Mouse (Mus musculus) G1E (cell line): Measurements from ENCODE around the gene Plekho1. TPM values are rescaled to one million over a fixed set of nuclear protein-coding genes. Genes with fewer than 3 reads are reported as not detected.

Source experiments
- ATAC-seq: 2 replicates; pipeline ENCODE4 v1.8.0; 2016; ENCODE audit warnings: mild to moderate bottlenecking; ENCODE audit not compliant: insufficient number of reproducible peaks, poor library complexity, low FRiP score, severe bottlenecking; ENCODE audit errors: extremely low read depth
- DNase-seq: peaks from one replicate; pipeline ENCODE4 v3.0.0; 2012; ENCODE audit warnings: low spot score
- H3K27me3 ChIP-seq: 2 replicates; pipeline ENCODE4 v1.6.1; 2012; ENCODE audit warnings: mild to moderate bottlenecking, low read length, inconsistent platforms; ENCODE audit not compliant: insufficient read depth
- H3K36me3 ChIP-seq: replicated peaks from 2 replicates; pipeline ENCODE3; 2012; ENCODE audit warnings: mild to moderate bottlenecking, inconsistent platforms
- H3K4me1 ChIP-seq: 2 replicates; pipeline ENCODE4 v1.6.1; 2012; ENCODE audit warnings: low read depth, low read length, inconsistent platforms, mixed read lengths; ENCODE audit not compliant: insufficient read depth
- H3K4me3 ChIP-seq: 2 replicates; pipeline ENCODE4 v1.5.1; 2012; ENCODE audit warnings: low read depth, mild to moderate bottlenecking, inconsistent platforms, low read length, moderate library complexity, mixed read lengths
- H3K9me3 ChIP-seq: replicated peaks from 2 replicates; pipeline ENCODE4 v1.6.1; 2012; ENCODE audit warnings: inconsistent platforms
- CTCF ChIP-seq: IDR thresholded peaks from 2 replicates; pipeline ENCODE4 v1.5.1; 2012; ENCODE audit warnings: low read depth, low read length, inconsistent platforms, mixed read lengths
- GATA1 ChIP-seq: IDR thresholded peaks from 2 replicates; pipeline ENCODE4 v1.6.1; 2012; ENCODE audit warnings: borderline replicate concordance, low read length, inconsistent platforms, mixed read lengths
- GATA2 ChIP-seq: IDR thresholded peaks from 2 replicates; pipeline ENCODE4 v1.6.1; 2012; ENCODE audit warnings: low read depth, low read length, inconsistent platforms, borderline replicate concordance
- POLR2AphosphoS5 ChIP-seq: IDR thresholded peaks from 2 replicates; pipeline ENCODE4 v1.6.1; 2012; ENCODE audit warnings: low read depth, low read length, inconsistent platforms; ENCODE audit not compliant: insufficient replicate concordance
- TAL1 ChIP-seq: conservative IDR thresholded peaks from 2 replicates; pipeline ENCODE4 v1.6.1; 2012; ENCODE audit warnings: low read depth, low read length, inconsistent platforms, mixed read lengths
- polyA plus RNA-seq: library from polyadenylated mRNA; stranded (reverse); fragments of >175 nt; gene quantifications from 2 replicates; pipeline ENCODE4 v1.2.3, GENCODE M21; 2012
- total RNA-seq, 2 experiments: library from RNA; stranded (forward) in 1 of 2; stranded (reverse) in 1 of 2; fragments of 200-1000 nt in 1 of 2; fragments of >200 nt in 1 of 2; fragmentation: Nextera tagmentation in 1 of 2; gene quantifications; 2 replicates each; pipeline ENCODE4 v1.2.3; 2014 to 2017

Plekho1 gene
- total and polyA plus RNA-seq, 3 experiments, result 5.7 to 10.9 (median 9.7) TPM

GRCm38 (mm10) chr3:95987386-95988110 lies 8.3 kb downstream of the Plekho1 start:
- H3K27me3 ChIP-seq, result peaks cover 36% of the 10 kb centered on the region
- peaks cover 18% of the 10 kb centered on the region for H3K36me3 ChIP-seq
- ATAC-seq (peak; percentile 51; the same call in 1 of the 2 replicates), DNase-seq (peak; percentile 58)
- H3K4me1 ChIP-seq, result peaks cover 32% of the 10 kb centered on the region
- H3K9me3 ChIP-seq, result peaks cover 5% of the 10 kb centered on the region
- H3K4me3 ChIP-seq, result no peak overlapping the region
- no peak for TF ChIP-seq POLR2AphosphoS5
- no peak for TF ChIP-seq GATA1
- no peak for TF ChIP-seq CTCF
- no peak for TF ChIP-seq GATA2
- no peak for TF ChIP-seq TAL1

- H3K9me3 ChIP-seq, result peaks cover 5% of the 10 kb centered on the region
- no peak for DNase-seq
- no peak for ATAC-seq
- H3K4me3 ChIP-seq, result no peak overlapping the region
- H3K36me3 ChIP-seq, result peaks cover 18% of the 10 kb centered on the region
- peaks cover 34% of the 10 kb centered on the region for H3K27me3 ChIP-seq
- H3K4me1 ChIP-seq, result peaks cover 32% of the 10 kb centered on the region
- no peak for TF ChIP-seq GATA2
- TF ChIP-seq POLR2AphosphoS5, result no peak
Observed at GRCm38 (mm10) chr3:95986984-95987383, 8.8 kb downstream of the Plekho1 start.

- Histone ChIP-seq H3K27me3 (peaks cover 42% of the 10 kb centered on the region), H3K4me1 (peaks cover 32% of the 10 kb centered on the region), H3K36me3 (peaks cover 18% of the 10 kb centered on the region), H3K4me3 (peak overlapping the region; percentile 36; the same call in 1 of the 2 replicates), H3K9me3 (peaks cover 5% of the 10 kb centered on the region)
- ATAC-seq (peak; percentile 51), DNase-seq (no peak)
- TF ChIP-seq POLR2AphosphoS5, result no peak
- no peak for TF ChIP-seq CTCF
- TF ChIP-seq GATA1, result no peak
- no peak for TF ChIP-seq TAL1
- TF ChIP-seq GATA2, result no peak
Observed at GRCm38 (mm10) chr3:95986001-95986622, 9.7 kb downstream of the Plekho1 start.

GRCm38 (mm10) chr3:95985209-95986000 lies 10.4 kb downstream of the Plekho1 start:
- Histone ChIP-seq H3K27me3 (peaks cover 48% of the 10 kb centered on the region), H3K36me3 (peaks cover 15% of the 10 kb centered on the region), H3K4me3 (no peak overlapping the region; the same call in 1 of the 2 replicates), H3K9me3 (peaks cover 5% of the 10 kb centered on the region), H3K4me1 (peaks cover 32% of the 10 kb centered on the region)
- ATAC-seq (no peak), DNase-seq (no peak)
- TF ChIP-seq GATA1, result no peak
- no peak for TF ChIP-seq TAL1
- no peak for TF ChIP-seq POLR2AphosphoS5
- no peak for TF ChIP-seq GATA2
- TF ChIP-seq CTCF, result no peak

GRCm38 (mm10) chr3:95982129-95982528 lies 13.7 kb downstream of the Plekho1 start:
- ATAC-seq (no peak), DNase-seq (no peak)
- Histone ChIP-seq H3K4me1 (peaks cover 35% of the 10 kb centered on the region), H3K36me3 (no peaks in the 10 kb centered on the region), H3K9me3 (peaks cover 5% of the 10 kb centered on the region), H3K27me3 (peaks cover 53% of the 10 kb centered on the region), H3K4me3 (no peak overlapping the region)
- TF ChIP-seq CTCF (no peak), GATA1 (no peak), GATA2 (no peak), POLR2AphosphoS5 (no peak), TAL1 (no peak)
